Mouse (Mus musculus) ES-Bruce4 (cell line): ENCODE data around the gene Etv5.

ENCODE experiments used
- CTCF ChIP-seq: IDR thresholded peaks from one replicate; pipeline ENCODE4 v1.8.1; 2011; ENCODE audit warnings: low read depth, low read length
- POLR2A ChIP-seq: IDR thresholded peaks from one replicate; pipeline ENCODE4 v1.8.1; 2011; ENCODE audit warnings: low read length; ENCODE audit not compliant: insufficient read depth

DNA sequence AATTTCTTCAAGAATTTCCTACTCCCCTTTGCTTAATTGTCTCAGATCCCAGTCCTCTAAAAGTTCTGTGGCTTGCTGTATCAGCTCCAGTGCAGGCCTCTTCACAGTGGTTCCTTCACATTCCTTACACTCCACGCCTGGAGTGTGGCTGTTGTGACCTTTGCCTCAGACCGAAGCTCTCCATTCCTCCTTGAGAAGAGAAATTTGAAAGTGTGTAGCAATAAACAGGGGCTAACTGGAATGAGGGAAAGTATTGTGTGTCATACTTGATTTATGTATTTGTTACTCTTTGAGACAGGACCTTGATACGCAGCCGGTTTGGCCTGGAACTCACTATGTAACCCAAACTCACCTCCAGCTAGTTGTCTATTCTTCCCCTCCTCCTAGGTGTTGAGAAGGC, 1.8 kb upstream of the Etv5 start:
- TF ChIP-seq POLR2A (no peak), CTCF (no peak)
